Mouse (Mus musculus) kidney, adult 2 months (tissue): Measurements from ENCODE around the gene Myo7a.

Experiments used
- CTCF ChIP-seq: fragments of 200-500 bp; conservative IDR thresholded peaks from 2 replicates; pipeline ENCODE4 v1.5.1; 2011; ENCODE audit warnings: low read depth, mild to moderate bottlenecking, control low read depth, low read length, moderate library complexity, mixed read lengths; ENCODE audit not compliant: insufficient read depth, insufficient read length
- POLR2A ChIP-seq: fragments of 200-500 bp; IDR thresholded peaks from one replicate; pipeline ENCODE4 v1.6.1; 2011; ENCODE audit warnings: low read depth, low read length, control low read depth

- TF ChIP-seq CTCF, result no peak
- no peak for TF ChIP-seq POLR2A
Observed at GRCm38 (mm10) chr7:98054461-98054860, 64.9 kb downstream of the Myo7a start.
